Mouse (Mus musculus): ENCODE measurements around the gene Oxa1l.

Oxa1l gene

GRCm38 (mm10) chr14:54360577-54361340 lies at the start of gene Oxa1l:
Gene Oxa1l, plus strand, starts transcription at chr14:54360834.
- TF ChIP-seq GATA4 (IDR thresholded peaks at IDR 0.05; ENCODE audit: insufficient replicate concordance, low read length): no peak

- TF ChIP-seq GATA4 (IDR thresholded peaks at IDR 0.05; ENCODE audit: insufficient replicate concordance, low read length): no peak
Observed at GRCm38 (mm10) chr14:54311763-54312162, 48.9 kb upstream of the Oxa1l start.

- TF ChIP-seq GATA4 (IDR thresholded peaks at IDR 0.05; ENCODE audit: insufficient replicate concordance, low read length): no peak
Observed at GRCm38 (mm10) chr14:54321556-54322376, 38.9 kb upstream of the Oxa1l start.

- no peak for TF ChIP-seq GATA4 (IDR thresholded peaks at IDR 0.05; ENCODE audit: insufficient replicate concordance, low read length)
Observed at GRCm38 (mm10) chr14:54324486-54324885, 36.1 kb upstream of the Oxa1l start.

- no peak for TF ChIP-seq GATA4 (IDR thresholded peaks at IDR 0.05; ENCODE audit: insufficient replicate concordance, low read length)
Observed at GRCm38 (mm10) chr14:54328548-54328947, 32.1 kb upstream of the Oxa1l start.

- no peak for TF ChIP-seq GATA4 (IDR thresholded peaks at IDR 0.05; ENCODE audit: insufficient replicate concordance, low read length)
Observed at GRCm38 (mm10) chr14:54329201-54329600, 31.4 kb upstream of the Oxa1l start.

- no peak for TF ChIP-seq GATA4 (IDR thresholded peaks at IDR 0.05; ENCODE audit: insufficient replicate concordance, low read length)
Observed at GRCm38 (mm10) chr14:54331178-54331577, 29.5 kb upstream of the Oxa1l start.

- TF ChIP-seq GATA4 (IDR thresholded peaks at IDR 0.05; ENCODE audit: insufficient replicate concordance, low read length): no peak
Observed at GRCm38 (mm10) chr14:54332176-54333074, 28.2 kb upstream of the Oxa1l start.

GRCm38 (mm10) chr14:54333452-54334189 lies 27.0 kb upstream of the Oxa1l start:
- TF ChIP-seq GATA4 (IDR thresholded peaks at IDR 0.05; ENCODE audit: insufficient replicate concordance, low read length): no peak

- no peak for TF ChIP-seq GATA4 (IDR thresholded peaks at IDR 0.05; ENCODE audit: insufficient replicate concordance, low read length)
Observed at GRCm38 (mm10) chr14:54340836-54341235, 19.8 kb upstream of the Oxa1l start.

GRCm38 (mm10) chr14:54352314-54352713 lies 8.3 kb upstream of the Oxa1l start:
- no peak for TF ChIP-seq GATA4 (IDR thresholded peaks at IDR 0.05; ENCODE audit: insufficient replicate concordance, low read length)

- TF ChIP-seq GATA4 (IDR thresholded peaks at IDR 0.05; ENCODE audit: insufficient replicate concordance, low read length): no peak
Observed at GRCm38 (mm10) chr14:54354406-54354805, 6.2 kb upstream of the Oxa1l start.

GRCm38 (mm10) chr14:54363156-54363555 lies 2.5 kb downstream of the Oxa1l start:
- TF ChIP-seq GATA4 (IDR thresholded peaks at IDR 0.05; ENCODE audit: insufficient replicate concordance, low read length): no peak

GRCm38 (mm10) chr14:54365026-54365645 lies 4.5 kb downstream of the Oxa1l start:
- no peak for TF ChIP-seq GATA4 (IDR thresholded peaks at IDR 0.05; ENCODE audit: insufficient replicate concordance, low read length)

All from liver, adult (tissue).